Mouse (Mus musculus): ENCODE measurements around the gene AI467606. TPM values are rescaled to one million over a fixed set of nuclear protein-coding genes. Genes with fewer than 3 reads are reported as not detected.

The AI467606 gene
- total and polyA plus RNA-seq, 2 experiments from 2014 or later: 0.68 to 1.0 TPM

DNA sequence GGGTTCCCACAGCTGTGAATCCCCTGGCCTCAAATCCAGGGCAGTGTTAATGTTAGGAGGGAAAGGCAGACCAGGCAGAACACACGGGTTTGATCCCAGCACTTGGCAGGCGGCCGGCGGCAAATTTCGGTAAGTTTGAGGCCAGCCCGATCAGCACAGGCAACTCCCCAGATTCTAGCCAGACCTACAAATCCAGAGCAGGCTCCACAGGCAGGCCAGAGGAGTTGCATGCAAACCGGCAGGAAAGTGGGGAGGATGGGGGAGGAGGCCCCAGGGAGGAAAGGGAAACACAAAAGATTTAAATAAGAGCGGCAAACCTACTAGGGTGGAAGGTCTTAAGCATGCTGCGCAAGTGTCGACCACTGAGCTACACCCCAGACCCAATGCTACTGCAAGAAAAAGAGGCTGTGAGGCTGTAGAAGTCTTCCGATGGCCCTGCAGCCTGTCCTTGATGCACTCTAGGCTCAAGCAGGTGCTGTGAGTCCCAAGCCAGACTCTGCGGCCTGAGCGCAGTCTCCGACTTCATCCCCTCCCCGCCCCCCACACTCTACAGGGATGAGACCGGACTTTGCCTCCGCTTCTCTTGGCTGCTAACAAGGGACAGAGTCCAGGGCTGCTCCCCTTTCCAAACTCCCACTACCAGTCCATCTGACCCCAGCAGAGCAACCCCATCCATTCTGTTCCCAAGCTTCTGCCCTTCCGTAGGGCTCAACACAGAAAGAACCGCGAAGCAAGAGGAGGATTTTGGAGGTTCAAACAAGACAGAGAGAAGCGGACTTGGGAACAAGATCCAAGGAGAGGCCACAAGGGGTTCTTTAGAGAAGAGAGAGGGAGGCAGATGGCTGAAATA is 30.1 kb downstream of the AI467606 start:
- Histone ChIP-seq H3K4me3 (ENCODE audit: low read length) (no peak overlapping the region), H3K27ac (no peak overlapping the region), H3K9me3 (ENCODE audit: low read length) (no peaks in the 10 kb centered on the region), H3K36me3 (ENCODE audit: insufficient read depth, low read length) (no peaks in the 10 kb centered on the region), H3K4me2 (ENCODE audit: low read depth, low read length) (no peak overlapping the region), H3K9ac (replicated peaks; ENCODE audit: low read length) (no peak overlapping the region), H3K4me1 (ENCODE audit: insufficient read depth, low read length) (no peaks in the 10 kb centered on the region), H3K27me3 (ENCODE audit: insufficient read depth, low read length) (peaks cover 17% of the 10 kb centered on the region)
- ATAC-seq: no peak
- DNase-seq (ENCODE audit: low spot score): no peak
- 14% methylated on average over 21 of the region's 21 CpGs for WGBS
- no peak for TF ChIP-seq CTCF (IDR thresholded peaks at IDR 0.05; ENCODE audit: low read depth)

DNA sequence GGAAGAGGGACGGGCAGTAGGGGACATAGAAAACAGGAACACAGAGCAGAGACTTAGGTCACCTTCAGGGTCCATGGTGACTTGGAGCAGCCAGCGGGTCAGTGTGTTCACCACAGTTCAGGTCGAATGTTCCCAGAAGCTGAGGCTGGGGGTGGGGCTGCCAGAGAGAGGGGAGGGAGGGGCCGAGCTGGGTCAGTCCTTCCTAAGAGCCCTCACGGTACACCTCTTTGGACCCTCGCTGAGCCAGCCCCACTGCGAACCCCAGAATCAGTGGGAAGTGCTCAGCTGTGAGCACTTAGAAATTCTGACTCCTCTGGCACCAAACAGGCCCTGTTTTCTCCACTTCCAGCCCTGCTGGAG is 30.7 kb downstream of the AI467606 start, which contains the start of gene Qprt:
Gene Qprt (minus strand): TSS at position 316 of the 360 bp plus-strand sequence.
- Histone ChIP-seq H3K4me2 (ENCODE audit: low read depth, low read length) (no peak within 1 kb of the TSS), H3K27me3 (ENCODE audit: insufficient read depth, low read length) (peaks cover 17% of the 10 kb centered on the region), H3K4me3 (ENCODE audit: low read length) (no peak within 1 kb of the TSS), H3K27ac (no peak within 1 kb of the TSS), H3K9ac (replicated peaks; ENCODE audit: low read length) (no peak within 1 kb of the TSS), H3K36me3 (ENCODE audit: insufficient read depth, low read length) (no peaks in the 10 kb centered on the region), H3K4me1 (ENCODE audit: insufficient read depth, low read length) (no peaks in the 10 kb centered on the region), H3K9me3 (ENCODE audit: low read length) (no peaks in the 10 kb centered on the region)
- no peak for TF ChIP-seq CTCF (IDR thresholded peaks at IDR 0.05; ENCODE audit: low read depth)
- WGBS: 11% methylated on average over 7 of the region's 7 CpGs
- no peak for DNase-seq (ENCODE audit: low spot score)
- ATAC-seq: no peak

DNA sequence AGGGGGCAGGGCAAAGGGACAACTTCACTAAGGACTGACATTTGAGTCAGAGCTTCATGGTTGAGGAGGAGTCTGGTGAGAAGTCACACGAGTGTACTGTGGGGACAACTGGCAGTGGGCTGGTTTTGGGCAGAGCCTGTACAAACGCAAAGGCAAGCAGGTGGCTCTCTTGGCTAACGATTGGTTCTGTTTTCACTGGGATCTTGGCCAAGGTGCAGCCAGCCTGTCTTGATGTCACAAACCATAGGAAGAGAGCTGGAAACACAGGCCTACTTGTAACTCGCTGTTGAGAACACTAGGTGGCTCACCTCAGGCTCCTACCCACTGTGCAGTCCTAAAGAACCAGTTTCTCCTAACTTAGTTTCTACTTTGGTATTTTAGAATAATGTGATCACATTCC is 38.5 kb downstream of the AI467606 start:
- WGBS: 16% methylated on average over 4 of the region's 4 CpGs
- ATAC-seq (peak; percentile 47; the same call in 1 of the 2 replicates), DNase-seq (ENCODE audit: low spot score) (peak; percentile 71)
- no peak overlapping the region for H3K4me2 ChIP-seq (ENCODE audit: low read depth, low read length)
- H3K9ac ChIP-seq (replicated peaks; ENCODE audit: low read length): no peak overlapping the region
- H3K9me3 ChIP-seq (ENCODE audit: low read length): no peaks in the 10 kb centered on the region
- no peaks in the 10 kb centered on the region for H3K36me3 ChIP-seq (ENCODE audit: insufficient read depth, low read length)
- no peaks in the 10 kb centered on the region for H3K4me1 ChIP-seq (ENCODE audit: insufficient read depth, low read length)
- H3K4me3 ChIP-seq (ENCODE audit: low read length): no peak overlapping the region
- H3K27ac ChIP-seq: no peak overlapping the region
- no peaks in the 10 kb centered on the region for H3K27me3 ChIP-seq (ENCODE audit: insufficient read depth, low read length)
- TF ChIP-seq CTCF (IDR thresholded peaks at IDR 0.05; ENCODE audit: low read depth): peak; percentile 73

DNA sequence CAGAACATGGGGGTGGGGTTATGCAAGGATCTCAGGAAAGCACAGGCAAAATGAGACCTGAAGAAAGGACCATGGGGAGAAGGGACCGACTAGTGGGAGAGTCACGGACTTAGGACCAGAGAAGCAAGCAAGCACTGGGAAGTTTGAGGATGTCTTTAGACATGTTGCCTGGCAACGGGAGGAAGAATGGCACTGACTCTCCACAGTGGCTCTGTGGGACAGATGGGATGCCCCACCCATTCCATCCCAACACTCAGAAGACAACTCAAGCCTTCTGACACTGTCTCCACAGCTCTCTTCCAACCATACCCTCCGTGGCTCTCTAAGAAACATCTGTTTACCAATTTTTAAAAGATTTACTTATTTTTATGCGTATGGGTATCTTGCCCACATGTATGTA is 42.0 kb downstream of the AI467606 start:
- ATAC-seq: no peak
- no peaks in the 10 kb centered on the region for H3K36me3 ChIP-seq (ENCODE audit: insufficient read depth, low read length)
- H3K27me3 ChIP-seq (ENCODE audit: insufficient read depth, low read length): no peaks in the 10 kb centered on the region
- H3K9me3 ChIP-seq (ENCODE audit: low read length): no peaks in the 10 kb centered on the region
- 36% methylated on average over 5 of the region's 5 CpGs for WGBS
- no peak overlapping the region for H3K4me2 ChIP-seq (ENCODE audit: low read depth, low read length)
- no peak for DNase-seq (ENCODE audit: low spot score)
- no peak for TF ChIP-seq CTCF (IDR thresholded peaks at IDR 0.05; ENCODE audit: low read depth)
- H3K4me1 ChIP-seq (ENCODE audit: insufficient read depth, low read length): no peaks in the 10 kb centered on the region
- H3K4me3 ChIP-seq (ENCODE audit: low read length): no peak overlapping the region
- no peak overlapping the region for H3K9ac ChIP-seq (replicated peaks; ENCODE audit: low read length)
- H3K27ac ChIP-seq: no peak overlapping the region

DNA sequence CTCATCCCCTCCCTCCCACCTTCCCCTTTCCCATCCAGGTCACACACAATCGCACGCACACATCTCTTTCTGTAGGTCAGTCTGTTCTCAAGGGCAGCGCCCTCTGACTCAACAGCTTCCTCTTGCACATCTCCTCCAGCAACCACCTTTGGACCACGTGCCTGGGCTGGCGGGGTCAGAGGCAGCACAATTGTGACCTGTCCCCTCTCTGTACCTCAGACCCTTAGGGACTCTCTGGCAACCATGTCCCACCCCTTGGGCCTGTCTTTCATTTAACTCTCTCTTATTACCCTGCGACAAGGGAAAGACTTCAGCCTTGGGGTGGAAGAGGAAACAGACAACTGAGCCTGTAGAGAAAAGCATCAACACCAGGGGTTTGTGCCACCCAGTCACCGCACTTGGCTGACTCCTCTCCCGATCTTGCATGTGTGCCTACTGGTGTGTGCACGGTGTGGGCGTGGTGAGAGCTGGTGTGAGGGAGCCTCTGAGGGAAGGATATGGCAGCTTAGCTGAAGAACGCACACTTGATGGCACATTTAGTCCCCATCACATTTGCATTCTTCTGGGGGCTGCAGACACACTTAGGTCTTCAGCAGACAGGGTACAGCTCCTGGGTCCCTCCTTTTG is 43.8 kb downstream of the AI467606 start:
- no peaks in the 10 kb centered on the region for H3K4me1 ChIP-seq (ENCODE audit: insufficient read depth, low read length)
- no peak for TF ChIP-seq CTCF (IDR thresholded peaks at IDR 0.05; ENCODE audit: low read depth)
- H3K27ac ChIP-seq: no peak overlapping the region
- WGBS: 80% methylated on average over 11 of the region's 11 CpGs
- H3K36me3 ChIP-seq (ENCODE audit: insufficient read depth, low read length): no peaks in the 10 kb centered on the region
- no peaks in the 10 kb centered on the region for H3K27me3 ChIP-seq (ENCODE audit: insufficient read depth, low read length)
- no peak overlapping the region for H3K4me2 ChIP-seq (ENCODE audit: low read depth, low read length)
- no peak overlapping the region for H3K9ac ChIP-seq (replicated peaks; ENCODE audit: low read length)
- DNase-seq (ENCODE audit: low spot score) (no peak), ATAC-seq (no peak)
- H3K4me3 ChIP-seq (ENCODE audit: low read length): no peak overlapping the region
- no peaks in the 10 kb centered on the region for H3K9me3 ChIP-seq (ENCODE audit: low read length)

DNA sequence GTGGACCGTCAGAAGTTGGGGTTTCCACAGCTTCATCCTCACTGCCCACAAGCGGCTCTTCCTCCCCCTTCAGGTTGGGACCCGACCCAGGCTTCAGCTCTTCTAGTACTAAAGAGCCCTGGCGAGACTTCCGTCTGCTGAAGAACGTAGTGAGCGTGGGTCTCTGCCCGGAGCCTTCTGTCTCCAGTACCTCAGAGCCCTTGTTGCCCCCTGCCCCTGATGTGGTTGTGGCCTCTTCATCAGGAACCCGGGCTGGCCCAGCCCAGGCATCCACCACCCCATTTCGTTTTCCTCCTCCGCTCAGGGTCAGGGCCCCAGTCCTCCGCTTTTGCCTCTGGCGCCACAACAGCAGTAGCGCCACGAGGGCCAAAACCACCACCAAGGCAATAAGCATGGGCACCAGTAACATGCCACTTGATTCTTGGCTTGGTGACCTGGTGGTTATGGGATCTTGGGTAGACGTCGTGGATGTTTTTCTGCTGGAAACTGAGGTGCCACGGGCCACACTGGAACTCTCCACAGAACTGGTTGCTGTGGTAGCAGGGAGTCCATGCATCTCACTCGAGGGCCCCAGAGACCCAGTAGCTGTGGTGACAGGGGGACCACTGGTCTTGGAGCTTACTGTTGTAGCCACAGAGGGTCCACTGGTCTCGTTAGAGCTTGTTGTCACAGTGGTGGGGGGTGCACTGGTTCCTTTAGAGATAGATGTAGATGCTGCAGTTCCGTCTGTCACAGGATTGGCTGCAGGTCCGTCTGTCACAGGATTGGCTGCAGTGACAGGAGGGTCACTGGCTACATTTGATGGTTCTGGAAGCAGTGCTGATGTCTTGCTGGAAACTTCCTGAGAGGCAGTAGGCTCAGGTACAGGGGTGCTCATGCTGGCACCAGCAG is 45.3 kb downstream of the AI467606 start:
- Histone ChIP-seq H3K4me2 (ENCODE audit: low read depth, low read length) (no peak overlapping the region), H3K9ac (replicated peaks; ENCODE audit: low read length) (no peak overlapping the region), H3K27ac (no peak overlapping the region), H3K4me3 (ENCODE audit: low read length) (no peak overlapping the region), H3K27me3 (ENCODE audit: insufficient read depth, low read length) (no peaks in the 10 kb centered on the region), H3K36me3 (ENCODE audit: insufficient read depth, low read length) (no peaks in the 10 kb centered on the region), H3K4me1 (ENCODE audit: insufficient read depth, low read length) (no peaks in the 10 kb centered on the region), H3K9me3 (ENCODE audit: low read length) (no peaks in the 10 kb centered on the region)
- no peak for TF ChIP-seq CTCF (IDR thresholded peaks at IDR 0.05; ENCODE audit: low read depth)
- WGBS: 85% methylated on average over 22 of the region's 22 CpGs
- ATAC-seq (no peak), DNase-seq (ENCODE audit: low spot score) (no peak)

Measured in hindbrain, postnatal 0 days (tissue).